Mouse (Mus musculus): ENCODE results near the gene Iqck.

DNA sequence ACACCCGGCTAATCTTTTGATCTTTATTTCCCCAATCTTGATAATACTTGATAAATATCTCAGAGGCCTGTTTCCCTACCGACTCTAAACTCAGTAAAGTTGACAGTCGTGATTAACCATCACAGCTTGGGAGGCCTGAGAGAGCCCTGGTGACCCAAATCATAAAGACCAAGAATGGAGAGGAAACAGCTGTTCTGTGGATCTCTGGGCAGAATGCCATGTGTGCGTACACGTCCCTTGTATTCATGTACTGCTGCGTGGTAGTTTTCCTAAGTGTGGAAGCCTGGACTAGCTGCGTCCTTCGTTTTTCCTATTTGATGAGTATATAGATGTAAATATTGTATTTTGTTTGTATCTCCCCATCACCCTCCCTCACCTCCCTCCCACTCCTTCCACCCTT, 47.7 kb upstream of the Iqck start:
- no peak for TF ChIP-seq POLR2A (IDR thresholded peaks at IDR 0.05; ENCODE audit: borderline replicate concordance, insufficient read depth, low read length)
- TF ChIP-seq CTCF (IDR thresholded peaks at IDR 0.05; ENCODE audit: borderline replicate concordance, insufficient read depth, low read depth, low read length): no peak

Measured in cerebellum, adult 2 months (tissue).